ENCODE assay signal across 8 mouse cellular contexts in genomic region chr11:87357317-87358300, GRCm38 (mm10). TPM values are rescaled to one million over a fixed set of nuclear protein-coding genes. Genes with fewer than 3 reads are reported as not detected.
A peak's percentile ranks its signal among the peaks of the same experiment; 100 is the strongest.
DNase-seq lines count a peak whose midpoint lies in the region; ATAC-seq lines count a peak whose summit lies in the region.

No protein-coding gene starts in this region.

- H3K4me2 ChIP-seq in embryonic facial prominence, embryonic 12.5 days (replicated peaks) = peak overlapping the region; percentile 97
- H3K4me2 ChIP-seq in hindbrain, embryonic 13.5 days = peak overlapping the region; percentile 79
- peak overlapping the region; percentile 64 for H3K4me2 ChIP-seq in neural tube, embryonic 15.5 days

- H3K36me3 ChIP-seq in embryonic facial prominence, embryonic 12.5 days = no peaks in the 10 kb centered on the region
- peaks cover 8% of the 10 kb centered on the region for H3K36me3 ChIP-seq in hindbrain, embryonic 13.5 days
- H3K36me3 ChIP-seq in neural tube, embryonic 15.5 days = no peaks in the 10 kb centered on the region

- peaks cover 25% of the 10 kb centered on the region for H3K27me3 ChIP-seq in embryonic facial prominence, embryonic 12.5 days
- H3K27me3 ChIP-seq in hindbrain, embryonic 13.5 days = no peaks in the 10 kb centered on the region
- H3K27me3 ChIP-seq in neural tube, embryonic 15.5 days (replicated peaks) = no peaks in the 10 kb centered on the region

- H3K27ac ChIP-seq in embryonic facial prominence, embryonic 12.5 days = no peak overlapping the region
- peak overlapping the region; percentile 93 for H3K27ac ChIP-seq in hindbrain, embryonic 13.5 days
- peak overlapping the region; percentile 84 for H3K27ac ChIP-seq in neural tube, embryonic 15.5 days (replicated peaks)

- H3K9me3 ChIP-seq in embryonic facial prominence, embryonic 12.5 days = no peaks in the 10 kb centered on the region
- H3K9me3 ChIP-seq in hindbrain, embryonic 13.5 days = no peaks in the 10 kb centered on the region
- no peaks in the 10 kb centered on the region for H3K9me3 ChIP-seq in neural tube, embryonic 15.5 days (replicated peaks)

- H3K4me3 ChIP-seq in embryonic facial prominence, embryonic 12.5 days = peak overlapping the region; percentile 65
- peak overlapping the region; percentile 94 for H3K4me3 ChIP-seq in hindbrain, embryonic 13.5 days
- peak overlapping the region; percentile 93 for H3K4me3 ChIP-seq in neural tube, embryonic 15.5 days (replicated peaks)

- H3K9ac ChIP-seq in embryonic facial prominence, embryonic 12.5 days = peak overlapping the region; percentile 56
- peak overlapping the region; percentile 95 for H3K9ac ChIP-seq in hindbrain, embryonic 13.5 days
- peak overlapping the region; percentile 69 for H3K9ac ChIP-seq in neural tube, embryonic 15.5 days (replicated peaks)

- H3K4me1 ChIP-seq in embryonic facial prominence, embryonic 12.5 days = peaks cover 11% of the 10 kb centered on the region
- H3K4me1 ChIP-seq in hindbrain, embryonic 13.5 days (replicated peaks) = peaks cover 23% of the 10 kb centered on the region
- H3K4me1 ChIP-seq in neural tube, embryonic 15.5 days = peaks cover 20% of the 10 kb centered on the region

- intact Hi-C loops in left cerebral cortex, postnatal 10 days (cut with DNase I) = no loop called here

- 7% methylated on average over 31 of the region's 31 CpGs for WGBS in embryonic facial prominence, embryonic 12.5 days
- 4% methylated on average over 31 of the region's 31 CpGs for WGBS in hindbrain, embryonic 13.5 days
- 2% methylated on average over 31 of the region's 31 CpGs for WGBS in neural tube, embryonic 15.5 days

- ATAC-seq in embryonic facial prominence, embryonic 12.5 days (ENCODE audit: insufficient number of reproducible peaks, insufficient read depth, low FRiP score, low TSS enrichment) = no peak
- ATAC-seq in hindbrain, embryonic 13.5 days (ENCODE audit: low FRiP score) = peak; percentile 19; the same call in 1 of the 2 replicates
- peak; percentile 16; the same call in 1 of the 2 replicates for ATAC-seq in neural tube, embryonic 15.5 days (ENCODE audit: low FRiP score)

- DNase-seq in left cerebral cortex, adult 18-20 months (ENCODE audit: low spot score in 2 of 2) = peak; percentile 20 to 52
- no peak for DNase-seq in left cerebral cortex, postnatal 10 days (ENCODE audit: extremely low spot score in 1 of 2, low spot score in 2 of 2)
- peak; percentile 16 for DNase-seq in Muller cell, postnatal 12 days (ENCODE audit: inconsistent ontology term)
- DNase-seq in liver = peak; percentile 35
- DNase-seq in gastrocnemius, adult 8-10 months (ENCODE audit: low spot score in 2 of 2) = no peak

RNA-seq across cellular contexts. Expression of gene Ppm1e, which starts 1.2 kb away (rescaled TPM):
- total RNA-seq in left cerebral cortex, adult 18-20 months (2021) = 100 to 1,000 TPM; 134 to 135 TPM
- 100 to 1,000 TPM; 173 to 181 TPM for total RNA-seq in left cerebral cortex, postnatal 10 days (2021)
- polyA plus RNA-seq in embryonic facial prominence, embryonic 12.5 days (2016; fragmentation: Nextera tagmentation; extraction: Ambion mirVana) = 4.1 and 4.3 TPM in 2 replicates
- polyA plus RNA-seq in hindbrain, embryonic 13.5 days (2015; fragmentation: Nextera tagmentation; extraction: Ambion mirVana) = 22.6 and 22.9 TPM in 2 replicates
- polyA plus RNA-seq in neural tube, embryonic 15.5 days (2015; fragmentation: Nextera tagmentation; extraction: Ambion mirVana) = 20.9 and 26.3 TPM in 2 replicates
- total RNA-seq in gastrocnemius, adult 8-10 months (2022) = under 1 TPM; 0.10 to 0.41 (median 0.31) TPM

RNA-seq across cellular contexts. Expression of gene Rad51c, which starts 47.1 kb away (rescaled TPM):
- total RNA-seq in left cerebral cortex, adult 18-20 months (2021) = 1 to 10 TPM; 3.1 to 4.2 TPM
- 1 to 10 TPM; 3.4 to 4.8 TPM for total RNA-seq in left cerebral cortex, postnatal 10 days (2021)
- polyA plus RNA-seq in embryonic facial prominence, embryonic 12.5 days (2016; fragmentation: Nextera tagmentation; extraction: Ambion mirVana) = 10.6 TPM in 2 replicates
- polyA plus RNA-seq in hindbrain, embryonic 13.5 days (2015; fragmentation: Nextera tagmentation; extraction: Ambion mirVana) = 5.1 and 6.2 TPM in 2 replicates
- 4.0 and 5.7 TPM in 2 replicates for polyA plus RNA-seq in neural tube, embryonic 15.5 days (2015; fragmentation: Nextera tagmentation; extraction: Ambion mirVana)
- under 1 TPM; 0.11 to 0.31 (median 0.24) TPM for total RNA-seq in gastrocnemius, adult 8-10 months (2022)

RNA-seq across cellular contexts. Expression of gene Tex14, which starts 47.3 kb away (rescaled TPM):
- under 1 TPM; 0.14 to 0.30 TPM for total RNA-seq in left cerebral cortex, adult 18-20 months (2021)
- under 1 TPM; 0.36 to 0.56 TPM for total RNA-seq in left cerebral cortex, postnatal 10 days (2021)
- 0.64 and 0.99 TPM in 2 replicates for polyA plus RNA-seq in embryonic facial prominence, embryonic 12.5 days (2016; fragmentation: Nextera tagmentation; extraction: Ambion mirVana)
- 1.00 and 1.0 TPM in 2 replicates for polyA plus RNA-seq in hindbrain, embryonic 13.5 days (2015; fragmentation: Nextera tagmentation; extraction: Ambion mirVana)
- polyA plus RNA-seq in neural tube, embryonic 15.5 days (2015; fragmentation: Nextera tagmentation; extraction: Ambion mirVana) = 0.86 and 0.92 TPM in 2 replicates
- total RNA-seq in gastrocnemius, adult 8-10 months (2022) = not detected

Comparison
In these comparisons a context has a peak if more than half of its experiments do, and no peak if none do; other contexts are left out.
1. DNase-seq: peak in left cerebral cortex, adult 18-20 months (2 of 2), Muller cell, postnatal 12 days (single experiment) and liver (single experiment); none in left cerebral cortex, postnatal 10 days (0 of 2) and gastrocnemius, adult 8-10 months (0 of 2).
2. RNA of gene Ppm1e, which starts 1.2 kb away (total RNA-seq): 173 to 181 TPM in left cerebral cortex, postnatal 10 days and 134 to 135 TPM in left cerebral cortex, adult 18-20 months; 0.10 to 0.41 TPM in gastrocnemius, adult 8-10 months; every median in the first group is over 10 times any median in the second.
3. Peak in every context shown above with its lines, with median percentiles within 50 percentile points of each other: H3K4me2 ChIP-seq, H3K4me3 ChIP-seq and H3K9ac ChIP-seq.